Mouse (Mus musculus) inflammation-experienced regulatory T-cells, adult 6 months (primary cell): ENCODE results near the gene Dtx2. TPM values are rescaled to one million over a fixed set of nuclear protein-coding genes. Genes with fewer than 3 reads are reported as not detected.

ENCODE experiments used
- ATAC-seq: one replicate; pipeline ENCODE4 v1.8.0; 2017
- polyA plus RNA-seq, 3 experiments: library from polyadenylated mRNA; unstranded; fragments of 100-300 nt; shearing (Covaris generic); gene quantifications; one replicate each; pipeline ENCODE4 v1.2.1; 2017

Gene Dtx2
- 10 to 100 TPM in 1 of 3 experiments, 1 to 10 TPM in 2; 8.5 to 10.8 (median 9.1) TPM for polyA plus RNA-seq

- peak; percentile 96 for ATAC-seq
These were observed at the start of gene Dtx2 for GRCm38 (mm10) chr5:135994725-135995687. Dtx2 (plus strand) TSS chr5:135994800.

DNA sequence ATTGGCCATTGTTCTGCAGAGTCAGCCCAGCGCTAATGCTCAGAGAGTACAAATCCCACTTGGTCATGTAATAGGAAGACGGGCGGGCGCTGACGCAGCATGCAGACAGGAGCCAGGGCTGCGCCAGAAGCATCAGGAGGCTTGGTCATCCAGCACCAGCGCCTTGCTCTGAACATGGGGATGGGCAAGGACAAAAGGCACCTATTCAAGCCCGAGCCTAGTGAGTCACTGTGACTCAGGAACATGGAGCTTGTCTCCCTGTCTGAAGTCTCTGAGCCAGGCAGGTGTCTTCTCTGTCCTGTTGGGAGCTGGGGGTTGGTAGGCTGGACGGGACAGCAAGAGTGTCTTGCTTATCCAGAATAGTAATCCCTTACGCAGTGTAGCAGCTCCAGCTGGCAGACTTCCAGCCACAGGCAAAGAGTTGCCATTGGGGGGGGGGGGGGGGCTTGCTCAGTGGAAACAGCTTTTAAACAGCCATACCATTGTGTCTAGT lies 48.6 kb upstream of the Dtx2 start:
- no peak for ATAC-seq

DNA sequence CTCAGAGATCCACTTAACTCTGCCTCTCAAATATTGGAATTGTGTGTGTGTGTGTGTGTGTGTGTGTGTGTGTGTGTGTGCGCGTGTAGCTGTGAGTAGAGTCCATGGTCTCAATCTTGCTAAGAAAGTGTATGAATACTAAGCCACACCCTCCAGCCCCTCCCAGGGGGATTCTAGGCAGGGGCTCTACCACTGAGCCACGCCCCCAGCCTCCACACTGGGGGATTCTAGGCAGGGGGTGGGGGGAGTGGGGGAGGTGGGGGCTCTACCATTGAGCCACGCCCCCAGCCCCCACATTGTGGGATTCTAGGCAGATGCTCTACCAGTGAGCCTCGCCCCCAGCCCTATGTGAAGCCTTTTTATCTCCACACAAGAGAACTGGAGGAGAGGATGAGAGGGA lies 48.0 kb upstream of the Dtx2 start:
- no peak for ATAC-seq

GRCm38 (mm10) chr5:135950710-135951412 lies 43.7 kb upstream of the Dtx2 start:
- ATAC-seq: no peak

GRCm38 (mm10) chr5:135951660-135952059 lies 42.9 kb upstream of the Dtx2 start:
- no peak for ATAC-seq

DNA sequence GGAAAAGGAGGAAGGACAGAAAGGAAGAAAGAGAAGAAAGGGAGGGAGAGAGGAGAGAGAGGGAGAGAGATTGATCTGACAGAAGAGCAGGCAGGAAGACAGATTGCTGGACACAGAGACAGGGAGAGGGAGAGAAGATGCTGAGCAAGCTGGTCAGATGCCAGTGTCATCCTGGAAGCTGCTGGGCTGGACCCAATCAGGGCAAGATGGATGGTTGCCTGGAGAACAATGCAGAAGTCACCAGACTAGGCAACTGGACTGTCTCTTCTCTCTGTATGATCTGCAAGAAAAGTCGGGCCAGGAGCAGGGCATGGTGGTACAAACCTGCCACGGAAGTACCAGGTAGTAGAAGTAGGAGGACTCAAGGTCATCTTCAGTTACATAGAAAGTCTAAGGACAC lies 41.8 kb upstream of the Dtx2 start:
- no peak for ATAC-seq

DNA sequence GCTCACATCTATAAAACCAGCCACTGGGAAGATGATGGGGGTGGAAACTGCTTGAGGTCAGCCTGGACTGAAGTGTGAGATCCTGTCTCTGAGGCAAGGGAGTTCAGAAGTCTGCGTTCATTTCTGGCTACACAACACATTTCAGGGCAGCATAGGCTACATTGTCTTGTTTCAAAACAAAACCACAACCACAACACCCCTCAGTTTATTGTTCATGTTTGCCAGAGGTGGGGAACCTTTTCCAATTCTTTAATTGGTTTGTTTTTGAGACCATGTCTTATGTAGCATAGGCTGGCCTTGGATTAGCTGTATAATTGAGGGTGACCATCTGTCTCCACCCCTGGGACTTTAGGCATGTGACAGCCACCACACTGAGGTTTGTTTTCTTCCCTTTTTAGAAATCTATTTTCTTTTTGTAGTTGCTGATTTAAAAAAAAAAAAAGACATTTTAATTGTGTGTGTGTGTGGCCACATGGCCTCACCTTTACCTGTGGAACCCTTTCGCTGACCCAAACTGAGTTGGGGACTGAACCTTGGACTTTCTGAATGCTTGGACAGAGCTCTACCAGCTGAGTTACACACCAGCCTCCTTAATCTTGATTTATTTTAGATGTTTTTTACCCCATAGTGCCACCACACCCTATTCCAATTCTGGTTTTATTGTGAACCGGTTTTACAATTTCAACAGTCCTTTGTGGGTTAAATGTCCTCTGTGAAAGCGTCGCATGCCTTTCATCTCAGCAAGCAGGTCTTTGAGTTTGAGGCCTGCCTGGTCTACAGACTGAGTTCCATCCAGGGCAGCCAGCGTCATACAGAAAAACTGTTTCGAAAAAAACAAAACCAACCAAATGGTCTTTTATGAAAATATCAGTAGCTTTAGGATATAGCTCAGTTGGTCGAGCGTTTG lies 38.0 kb upstream of the Dtx2 start:
- ATAC-seq: no peak

DNA sequence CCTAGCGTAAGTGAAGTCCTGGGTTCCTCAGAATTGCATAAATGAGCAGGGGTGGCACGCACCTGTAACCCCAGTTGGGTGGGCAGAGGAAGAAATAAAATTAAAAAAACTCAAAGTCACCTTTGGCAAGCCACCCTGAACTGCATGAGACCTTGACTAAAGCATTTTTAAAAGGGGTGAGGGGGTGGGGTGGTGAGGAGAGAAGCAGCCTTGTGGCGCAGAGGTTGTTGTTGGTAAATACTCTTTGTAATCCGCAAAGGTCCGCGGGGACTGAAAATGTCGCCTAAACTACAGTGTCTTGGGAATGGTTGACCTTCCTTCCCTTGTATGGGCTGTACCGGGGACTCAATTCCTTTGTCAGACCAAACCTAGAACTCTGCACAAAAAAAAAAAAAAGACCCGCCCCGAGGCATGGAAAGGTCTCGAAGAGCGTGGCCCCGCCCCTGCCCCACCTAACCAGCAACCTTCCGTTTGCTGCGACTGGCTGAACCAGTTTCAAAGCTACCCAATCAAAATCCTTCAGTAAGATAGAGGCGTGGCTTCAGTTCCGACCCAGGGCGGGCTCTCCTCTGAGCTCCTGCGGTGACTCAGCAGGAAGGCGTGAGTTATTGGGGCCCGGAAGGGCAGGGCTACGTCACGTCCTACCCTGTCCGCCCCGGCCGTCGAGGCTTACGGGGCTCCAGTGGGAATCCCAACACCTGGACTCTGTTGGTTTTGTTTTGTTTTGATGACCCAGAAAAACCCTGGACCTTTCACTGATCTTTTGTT lies 37.2 kb upstream of the Dtx2 start:
- ATAC-seq: peak; percentile 86

- no peak for ATAC-seq
These were observed 36.2 kb upstream of the Dtx2 start for GRCm38 (mm10) chr5:135958367-135958766.

GRCm38 (mm10) chr5:135959911-135960310 lies 34.7 kb upstream of the Dtx2 start:
- no peak for ATAC-seq

- ATAC-seq: no peak
These were observed 33.5 kb upstream of the Dtx2 start for GRCm38 (mm10) chr5:135960909-135961635.

- no peak for ATAC-seq
These were observed 32.5 kb upstream of the Dtx2 start for GRCm38 (mm10) chr5:135962125-135962491.

DNA sequence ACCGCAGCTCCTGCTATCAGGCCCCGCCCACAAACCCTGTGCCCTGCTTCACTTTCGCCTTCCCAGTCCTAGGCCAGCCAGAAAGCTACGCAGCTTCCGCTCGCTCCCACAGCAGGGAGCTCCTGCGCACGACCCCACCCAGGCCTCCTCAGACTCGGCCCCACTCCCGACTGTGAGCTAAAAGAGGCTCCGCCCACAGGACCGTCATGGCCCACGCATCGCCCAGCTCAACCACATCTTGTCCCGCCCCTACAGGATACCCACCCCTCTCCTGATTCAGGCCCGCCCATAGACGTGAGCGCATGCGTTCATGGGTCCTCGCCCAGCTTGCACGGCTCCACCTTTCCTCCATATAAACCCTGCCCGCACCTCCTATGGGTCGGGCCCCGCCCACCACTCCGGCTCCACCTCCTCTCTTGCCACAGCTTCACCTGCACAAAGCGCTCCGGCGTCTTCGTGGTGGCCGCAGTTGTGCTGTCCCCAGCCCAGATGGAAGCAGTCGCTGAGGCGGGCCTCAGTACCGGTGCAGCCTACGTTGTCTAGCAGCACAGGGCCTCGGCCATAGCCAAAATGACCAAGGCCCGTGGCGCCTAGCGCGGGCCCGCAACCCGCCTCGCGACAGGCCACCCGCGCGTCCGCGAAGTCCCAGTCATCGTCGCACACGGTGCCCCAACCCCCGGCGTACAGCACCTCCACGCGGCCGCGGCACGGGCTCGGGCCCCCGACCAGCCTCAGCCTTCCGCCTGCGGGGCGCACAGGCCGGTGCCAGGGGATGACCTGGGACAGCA lies 31.9 kb upstream of the Dtx2 start:
- peak; percentile 85 for ATAC-seq

DNA sequence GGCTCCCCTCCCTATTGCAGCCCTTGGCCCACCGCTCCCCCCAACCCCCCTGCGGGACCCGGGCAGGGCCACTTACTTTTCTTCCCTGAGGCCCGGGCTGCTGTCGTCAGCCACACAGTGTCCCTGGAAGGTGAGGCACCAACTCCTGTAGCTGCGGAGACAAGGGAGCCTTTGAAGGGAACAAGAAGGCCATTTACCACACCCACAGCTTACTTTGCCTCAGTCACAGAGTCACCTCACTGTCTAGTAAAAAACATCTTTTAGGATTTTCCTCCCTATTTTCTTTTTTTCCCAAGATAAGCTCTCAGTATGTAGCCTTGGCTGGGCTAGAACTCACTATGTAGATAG lies 31.3 kb upstream of the Dtx2 start:
- ATAC-seq: no peak

GRCm38 (mm10) chr5:135965501-135965930 lies 29.1 kb upstream of the Dtx2 start:
- ATAC-seq: no peak

- ATAC-seq: no peak
These were observed 27.7 kb upstream of the Dtx2 start for GRCm38 (mm10) chr5:135966866-135967265.

DNA sequence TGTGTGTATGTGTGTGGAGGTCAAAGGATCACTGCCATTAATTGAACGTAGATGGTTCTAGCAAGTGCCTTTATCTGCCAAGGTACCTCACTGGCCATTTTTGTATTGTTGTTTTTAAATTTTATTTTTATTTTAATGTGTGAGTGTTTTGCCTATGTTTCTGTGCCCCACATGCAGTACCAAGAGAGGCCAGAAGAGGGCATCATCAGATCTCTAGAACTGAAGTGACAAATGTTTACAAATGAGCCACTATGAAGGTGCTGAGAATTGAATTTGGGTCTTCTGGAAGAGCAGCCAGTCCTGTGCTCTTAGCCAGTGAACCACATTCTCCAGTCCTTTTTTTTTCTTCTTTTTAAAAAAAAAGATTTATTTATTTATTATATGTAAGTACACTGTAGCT lies 25.8 kb upstream of the Dtx2 start:
- ATAC-seq: no peak

GRCm38 (mm10) chr5:135970247-135970646 lies 24.4 kb upstream of the Dtx2 start:
- no peak for ATAC-seq

GRCm38 (mm10) chr5:135971876-135972275 lies 22.7 kb upstream of the Dtx2 start:
- ATAC-seq: no peak

GRCm38 (mm10) chr5:135974365-135974764 lies 20.2 kb upstream of the Dtx2 start, which contains the start of gene Ssc4d:
Ssc4d (minus strand) TSS chr5:135974531.
- ATAC-seq: no peak
